Mouse (Mus musculus): Measurements from ENCODE around the gene Cd99l2. TPM values are rescaled to one million over a fixed set of nuclear protein-coding genes. Genes with fewer than 3 reads are reported as not detected.

Gene Cd99l2
- total RNA-seq, 2 experiments from 2014 or later, result 28.4 to 30.3 TPM

GRCm38 (mm10) chrX:71468639-71469295 is 23.9 kb downstream of the Cd99l2 start:
- no peak for DNase-seq (ENCODE audit: low spot score in 2 of 2)

DNA sequence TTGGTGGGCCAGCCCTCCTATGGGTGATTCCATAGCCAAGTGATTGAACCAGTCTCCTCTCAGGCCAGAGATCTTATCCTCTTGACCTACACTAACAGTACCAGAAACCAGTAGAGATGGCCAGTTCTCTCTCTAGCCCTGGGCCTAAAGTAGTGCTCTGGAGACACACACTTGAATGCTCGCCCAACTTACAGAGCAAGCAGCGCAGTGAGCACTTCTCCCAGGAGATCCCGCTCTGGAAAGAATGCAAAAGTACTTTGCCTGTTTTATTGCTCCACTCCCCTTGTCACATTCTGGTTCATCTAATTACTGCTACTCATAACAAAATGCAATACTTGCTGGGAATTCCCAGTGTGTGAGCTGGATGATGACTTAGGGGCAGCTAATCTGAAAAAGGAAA is 25.2 kb downstream of the Cd99l2 start:
- DNase-seq (ENCODE audit: low spot score in 2 of 2), result peak in 1 of 2 experiments; percentile 7

DNA sequence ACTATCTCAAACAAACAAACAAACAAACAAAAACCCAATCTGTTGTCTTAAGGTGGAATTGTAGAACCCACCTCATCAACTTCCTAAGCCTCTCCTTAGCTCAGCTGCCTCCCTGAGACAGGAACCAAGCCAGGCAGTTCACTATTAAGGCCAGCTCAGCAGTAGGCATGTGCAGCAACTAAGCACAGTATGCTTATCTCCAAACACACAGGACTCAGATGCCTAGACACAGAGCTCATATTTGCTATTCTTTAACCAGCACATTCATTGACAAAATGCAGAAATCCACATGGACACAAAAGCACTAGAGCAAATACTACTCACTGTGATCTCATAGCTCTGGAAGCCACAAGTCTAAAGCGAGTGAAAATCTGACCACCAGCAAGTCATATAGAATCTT is 27.2 kb downstream of the Cd99l2 start:
- DNase-seq (ENCODE audit: low spot score in 2 of 2), result no peak

GRCm38 (mm10) chrX:71464138-71464826 is 28.4 kb downstream of the Cd99l2 start:
- DNase-seq (ENCODE audit: low spot score in 2 of 2), result no peak

- no peak for DNase-seq (ENCODE audit: low spot score in 2 of 2)
Observed at GRCm38 (mm10) chrX:71456078-71456737, 36.4 kb downstream of the Cd99l2 start.

GRCm38 (mm10) chrX:71442916-71443315 is 49.7 kb downstream of the Cd99l2 start:
- no peak for DNase-seq (ENCODE audit: low spot score in 2 of 2)

- DNase-seq (ENCODE audit: low spot score in 2 of 2), result no peak
Observed at GRCm38 (mm10) chrX:71439473-71439872, 53.2 kb downstream of the Cd99l2 start.

DNA sequence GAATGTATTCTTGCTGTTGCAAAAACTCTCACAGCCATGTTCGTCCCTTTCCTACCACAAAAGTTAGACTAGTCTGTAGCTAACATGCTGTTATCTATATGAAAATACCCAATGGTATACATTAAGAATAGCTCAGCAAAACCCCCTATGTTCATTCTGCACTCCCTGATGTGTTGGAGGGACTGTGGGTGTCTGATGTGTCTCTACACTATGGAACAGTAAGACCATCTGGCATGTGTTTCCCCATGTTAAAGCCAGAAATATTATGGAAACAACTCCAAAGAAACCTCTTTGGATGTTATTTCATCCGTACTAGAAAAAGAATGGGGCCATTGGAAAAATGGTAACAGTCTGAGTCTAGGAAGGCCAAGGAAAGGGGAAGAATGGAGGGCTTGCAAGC is 57.1 kb downstream of the Cd99l2 start:
- DNase-seq (ENCODE audit: low spot score in 2 of 2), result no peak

- no peak for DNase-seq (ENCODE audit: low spot score in 2 of 2)
Observed at GRCm38 (mm10) chrX:71434860-71435259, 57.8 kb downstream of the Cd99l2 start.

DNA sequence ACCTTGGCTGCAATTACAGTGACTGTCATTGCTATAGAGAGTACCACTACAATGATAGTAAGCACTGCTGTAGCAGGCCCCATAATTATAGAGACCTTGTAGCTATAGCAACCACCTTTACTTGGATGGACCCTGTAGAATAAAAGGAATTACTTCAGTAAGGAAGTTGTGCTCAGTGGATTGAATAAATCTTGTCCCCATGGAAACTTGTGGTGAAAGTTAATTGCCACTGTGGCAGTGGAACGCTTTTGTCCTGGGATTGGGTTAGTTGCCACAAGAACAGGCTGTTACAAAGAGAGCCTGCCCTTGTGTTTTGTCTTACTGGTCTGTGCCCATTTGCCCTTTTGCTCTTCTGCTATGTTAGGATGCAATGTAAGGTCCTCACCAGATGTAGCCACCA is 58.2 kb downstream of the Cd99l2 start:
- DNase-seq (ENCODE audit: low spot score in 2 of 2), result no peak

- no peak for DNase-seq (ENCODE audit: low spot score in 2 of 2)
Observed at GRCm38 (mm10) chrX:71430900-71431299, 61.7 kb downstream of the Cd99l2 start.

DNA sequence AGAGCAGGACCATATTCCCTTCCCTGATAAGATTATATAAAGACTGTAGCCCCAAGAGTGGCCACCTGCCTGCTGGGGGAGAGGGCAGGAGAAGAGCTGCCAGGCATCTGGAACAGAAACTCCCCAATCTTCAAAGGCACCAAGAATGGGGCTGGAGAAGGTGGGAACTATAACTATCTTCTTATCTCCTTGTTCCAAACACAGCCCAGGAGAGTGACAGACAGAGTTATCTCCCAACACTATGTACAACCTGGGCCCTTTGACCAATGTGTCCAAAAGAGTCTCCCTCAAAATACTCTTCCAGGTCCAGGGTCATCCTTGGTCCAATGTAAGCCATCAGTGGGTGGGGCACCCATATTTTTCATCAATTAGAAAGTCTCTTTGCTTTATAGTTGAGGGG is 65.2 kb downstream of the Cd99l2 start:
- DNase-seq (ENCODE audit: low spot score in 2 of 2), result no peak

DNA sequence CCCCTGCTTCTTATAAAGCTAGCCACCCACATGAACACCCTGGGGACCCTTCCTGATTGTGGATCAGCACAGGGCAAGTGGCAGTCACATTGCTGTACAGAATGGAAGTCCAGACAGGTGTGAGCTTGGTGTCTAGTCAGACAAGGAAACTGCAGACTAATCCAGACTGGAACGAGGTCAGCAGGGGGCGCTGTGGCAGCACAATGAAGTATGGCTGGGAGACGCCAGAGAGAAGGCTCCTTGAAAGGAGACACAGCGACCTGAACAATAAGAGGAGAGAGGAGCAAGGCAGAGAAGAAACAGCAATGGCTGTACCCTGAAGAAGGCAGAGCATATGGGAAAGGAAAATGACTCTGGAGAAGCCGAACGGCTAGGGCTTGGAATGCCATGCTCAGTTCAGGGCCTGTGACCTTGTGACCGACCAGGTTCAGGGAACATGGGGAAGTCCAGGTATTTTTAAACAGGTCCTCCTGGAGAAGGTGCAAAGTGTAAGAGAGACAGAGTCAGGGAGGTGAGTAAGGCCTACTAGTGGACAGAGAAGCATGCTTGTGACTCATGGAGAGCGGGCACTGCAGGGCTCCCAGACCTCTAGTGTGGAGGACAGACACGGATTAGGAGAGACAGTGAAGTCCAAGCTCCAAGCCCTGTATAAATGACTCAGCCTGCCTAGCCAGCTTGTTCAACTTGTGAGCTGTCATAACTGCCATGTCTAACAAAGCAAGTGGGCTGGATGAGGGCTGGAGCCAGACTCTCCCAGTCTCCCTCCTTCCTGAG is 66.7 kb downstream of the Cd99l2 start:
- peak; percentile 52 to 78 for DNase-seq (ENCODE audit: low spot score in 2 of 2)

- DNase-seq (ENCODE audit: low spot score in 2 of 2), result no peak
Observed at GRCm38 (mm10) chrX:71424852-71425251, 67.8 kb downstream of the Cd99l2 start.

DNA sequence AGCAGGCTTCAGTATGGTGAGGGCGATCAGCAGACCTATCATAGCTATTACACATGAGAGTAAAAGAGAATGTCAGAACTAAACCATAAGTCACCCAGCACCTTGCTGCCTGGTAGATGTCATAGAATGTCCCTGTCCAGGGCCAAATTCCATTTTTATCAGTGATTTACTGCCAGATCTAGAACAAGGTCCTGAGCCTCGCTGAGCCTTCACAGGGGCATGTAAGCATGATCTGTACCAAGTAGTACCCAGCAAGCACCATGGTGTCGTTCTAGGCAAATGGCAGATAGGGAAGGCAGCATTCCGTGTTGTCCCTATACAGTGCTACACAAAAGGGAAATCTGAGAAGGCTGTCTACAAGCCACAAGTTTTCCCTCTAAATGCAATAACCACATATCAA is 79.0 kb downstream of the Cd99l2 start:
- DNase-seq (ENCODE audit: low spot score in 2 of 2), result no peak

GRCm38 (mm10) chrX:71412776-71413175 is 79.9 kb downstream of the Cd99l2 start:
- DNase-seq (ENCODE audit: low spot score in 2 of 2), result no peak

GRCm38 (mm10) chrX:71408386-71408785 is 84.3 kb downstream of the Cd99l2 start:
- DNase-seq (ENCODE audit: low spot score in 2 of 2), result no peak

- DNase-seq (ENCODE audit: low spot score in 2 of 2), result no peak
Observed at GRCm38 (mm10) chrX:71406290-71406689, 86.4 kb downstream of the Cd99l2 start.

DNA sequence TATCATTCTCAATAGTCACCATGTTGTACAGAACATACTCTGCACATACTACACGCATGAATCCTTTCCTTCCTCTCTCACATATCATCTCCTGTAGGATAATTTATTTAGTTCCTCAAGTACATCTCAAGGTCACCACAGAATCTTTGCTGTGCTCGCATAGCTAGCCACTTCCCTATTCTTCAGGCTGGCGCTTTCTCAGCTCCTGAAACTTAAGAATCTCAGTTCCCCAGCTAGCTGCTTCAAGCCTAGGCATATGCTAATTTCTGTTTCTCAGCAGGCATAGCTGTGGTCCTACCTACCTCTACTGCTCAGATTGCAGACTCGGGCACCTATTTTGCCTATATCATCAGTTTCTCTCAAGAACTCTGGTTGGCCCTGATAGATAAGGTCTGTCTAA is 96.3 kb downstream of the Cd99l2 start:
- no peak for DNase-seq (ENCODE audit: low spot score in 2 of 2)

GRCm38 (mm10) chrX:71381571-71381970 is 111.1 kb downstream of the Cd99l2 start:
- DNase-seq (ENCODE audit: low spot score in 2 of 2), result no peak

GRCm38 (mm10) chrX:71378435-71378834 is 114.2 kb downstream of the Cd99l2 start:
- no peak for DNase-seq (ENCODE audit: low spot score in 2 of 2)

- DNase-seq (ENCODE audit: low spot score in 2 of 2), result no peak
Observed at GRCm38 (mm10) chrX:71376781-71377180, 115.9 kb downstream of the Cd99l2 start.
